Mouse (Mus musculus) WW6 (cell line): ENCODE measurements around the gene Ap2m1.

Experiments
- DNase-seq: peaks from one replicate; pipeline ENCODE4 v3.0.0-alpha.2; 2013; ENCODE audit warnings: low read depth, low spot score

Gene Ap2m1

GRCm38 (mm10) chr16:20591076-20591705 is 55.9 kb downstream of the Ap2m1 start:
- no peak for DNase-seq
